Mouse (Mus musculus) frontal cortex, postnatal 10 days (tissue): ENCODE measurements at regions not wholly inside any gene's neighbourhood (a gene's known extent, or its start where the extent isn't known, plus 50 kb on each side); places are given as distances from the start of the nearest gene placed in this dataset.

Source experiments
- DNase-seq, 2 experiments: peaks; one replicate each; pipeline ENCODE4 v3.0.0; 2022; ENCODE audit warnings: low spot score in 2 of 2, mixed read lengths in 1 of 2

GRCm38 (mm10) chr12:39840179-39840578, 197.6 kb downstream of the Arl4a start:
- DNase-seq, result no peak

DNA sequence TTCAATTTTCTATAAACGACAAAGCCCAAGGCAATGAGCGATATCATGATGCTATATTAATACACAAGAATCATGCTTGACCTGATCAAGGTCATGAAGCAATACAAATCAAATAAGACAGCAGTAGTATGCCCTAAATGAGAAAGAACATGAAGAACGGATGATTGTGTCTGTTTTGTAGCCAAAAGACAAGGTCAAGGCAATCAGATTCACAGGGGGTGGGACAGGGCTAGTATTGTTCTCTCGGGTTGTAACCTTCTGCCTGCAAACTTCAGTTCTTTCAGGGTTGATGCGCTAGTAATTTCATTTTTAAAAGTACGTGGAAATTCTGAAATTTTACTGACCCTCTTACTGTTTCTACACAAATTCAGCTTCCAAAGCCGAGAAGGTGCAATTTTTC, 206.7 kb downstream of the Arl4a start:
- DNase-seq, result no peak

DNA sequence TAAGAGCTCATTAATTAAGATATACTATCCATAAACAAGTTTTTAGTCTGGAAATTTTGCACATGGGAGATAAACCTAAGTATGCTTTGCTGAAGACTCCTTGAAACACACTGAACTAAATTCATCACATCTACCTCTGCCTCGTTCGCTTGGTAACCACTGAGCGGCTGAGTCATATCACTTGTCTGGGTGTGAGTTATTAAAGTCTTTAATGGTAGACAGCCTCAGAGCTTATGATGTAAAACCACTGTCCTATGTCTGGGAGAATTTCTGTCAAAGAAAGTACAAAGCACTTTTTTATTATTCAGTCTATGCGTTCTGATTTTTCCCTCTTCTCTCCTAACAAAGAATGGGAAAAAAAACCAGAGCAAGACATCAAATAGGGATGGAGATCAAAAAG, 207.3 kb downstream of the Arl4a start:
- DNase-seq, result no peak

DNA sequence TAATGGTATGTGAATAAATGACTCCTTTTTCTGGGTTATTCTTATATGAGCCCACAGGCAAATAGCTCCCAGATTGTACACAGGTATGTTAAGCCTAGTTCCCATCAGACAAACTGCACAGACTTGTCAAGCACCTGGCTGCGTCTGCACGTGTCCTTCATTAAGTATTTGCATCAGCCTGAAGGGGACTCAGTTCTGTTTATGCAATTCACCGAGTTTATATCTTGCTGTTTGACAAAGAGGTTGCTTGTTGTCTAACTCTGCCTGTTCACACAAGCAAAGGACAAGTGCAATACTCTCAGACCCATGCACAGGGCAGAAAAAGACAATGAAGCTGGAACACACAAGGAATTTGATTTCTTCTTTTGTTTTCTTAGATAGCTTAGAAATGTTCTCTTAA, 215.2 kb downstream of the Arl4a start:
- no peak for DNase-seq

GRCm38 (mm10) chr12:39801536-39801935, 236.3 kb downstream of the Arl4a start:
- no peak for DNase-seq

DNA sequence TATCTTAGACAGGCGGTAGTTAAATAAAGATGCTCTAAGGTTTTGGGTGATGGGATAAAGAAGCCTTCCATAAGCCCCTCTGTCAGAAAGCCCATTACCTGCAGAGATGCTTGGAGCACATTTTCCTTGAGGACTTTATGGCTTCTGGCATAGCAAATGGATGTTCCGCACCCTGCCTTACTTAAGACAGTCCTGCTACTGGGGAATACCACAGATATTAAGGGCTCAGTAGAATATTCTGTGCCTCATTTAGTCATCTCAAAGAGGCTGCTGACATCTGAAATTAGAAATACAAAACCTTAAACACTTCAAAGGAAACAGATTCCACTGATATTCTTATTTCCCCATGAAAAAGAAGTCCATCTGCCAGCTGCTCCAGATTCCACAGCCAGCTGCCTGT, 240.0 kb downstream of the Arl4a start:
- no peak for DNase-seq

GRCm38 (mm10) chr12:39796939-39797338, 240.9 kb downstream of the Arl4a start:
- DNase-seq, result no peak

DNA sequence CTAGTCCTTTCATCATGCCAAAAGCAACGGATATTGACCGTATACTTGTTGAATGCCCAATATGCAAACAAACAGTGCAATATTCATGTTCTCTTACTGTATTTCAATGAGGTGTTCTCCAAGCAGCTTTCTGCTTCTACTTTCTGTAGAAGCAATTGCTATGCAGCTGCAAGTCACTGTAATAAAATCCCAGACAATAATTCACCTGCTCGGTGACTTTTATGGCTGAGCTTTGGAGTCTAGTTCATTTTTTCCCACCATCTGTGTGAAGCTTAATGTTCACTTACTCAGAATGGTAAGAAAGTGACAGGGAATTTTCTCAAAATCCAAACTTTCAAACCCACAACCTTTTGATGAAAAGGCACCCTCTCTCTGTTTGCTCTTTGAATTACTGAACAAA, 252.8 kb downstream of the Arl4a start:
- no peak for DNase-seq

GRCm38 (mm10) chr12:39784532-39784931, 253.3 kb downstream of the Arl4a start:
- no peak for DNase-seq

- no peak for DNase-seq
Measured at GRCm38 (mm10) chr12:39776173-39776572, 261.7 kb downstream of the Arl4a start.

GRCm38 (mm10) chr12:39766988-39767387, 270.8 kb downstream of the Arl4a start:
- no peak for DNase-seq

GRCm38 (mm10) chr12:39763529-39763928, 274.3 kb downstream of the Arl4a start:
- DNase-seq, result no peak

DNA sequence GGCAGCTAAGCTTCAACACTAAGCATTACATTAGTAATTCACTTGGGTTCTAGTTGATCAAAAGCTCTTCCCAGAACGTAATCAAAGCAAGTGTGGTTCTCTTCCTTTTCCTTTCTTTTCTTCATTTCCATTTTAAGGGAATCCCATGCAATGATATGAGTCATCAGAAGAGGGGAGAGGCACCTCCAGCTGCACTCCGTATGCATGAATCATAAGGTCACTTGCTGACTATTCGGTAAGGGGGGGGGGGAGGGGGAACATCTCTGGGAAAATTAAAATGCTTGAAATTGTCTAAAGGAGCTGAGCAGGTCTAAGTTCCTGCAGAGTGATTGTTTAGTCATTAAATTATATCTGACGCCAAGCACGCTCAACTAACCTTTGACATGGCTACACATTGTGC, 275.9 kb downstream of the Arl4a start:
- DNase-seq, result no peak

DNA sequence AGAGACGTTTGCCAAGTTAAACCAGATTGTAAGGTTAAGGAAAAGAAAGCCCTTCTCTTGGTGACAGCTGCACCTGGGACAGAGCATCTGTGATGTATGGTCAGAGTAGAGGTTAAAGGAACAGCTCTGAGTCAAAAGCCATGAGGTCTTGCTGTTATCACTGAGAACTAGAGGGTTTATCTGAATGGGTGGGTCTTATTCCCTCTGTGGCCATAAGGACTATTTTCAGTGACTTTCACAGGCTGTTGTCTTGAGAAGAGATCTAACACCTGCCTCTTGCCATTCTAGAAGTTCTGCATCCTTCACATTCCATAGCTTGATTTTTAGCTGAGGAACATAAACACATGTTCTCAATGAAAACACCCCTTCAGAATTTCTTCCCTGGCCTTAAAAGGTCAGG, 276.5 kb downstream of the Arl4a start:
- DNase-seq, result no peak

GRCm38 (mm10) chr12:39757975-39758374, 279.9 kb downstream of the Arl4a start:
- DNase-seq, result no peak

DNA sequence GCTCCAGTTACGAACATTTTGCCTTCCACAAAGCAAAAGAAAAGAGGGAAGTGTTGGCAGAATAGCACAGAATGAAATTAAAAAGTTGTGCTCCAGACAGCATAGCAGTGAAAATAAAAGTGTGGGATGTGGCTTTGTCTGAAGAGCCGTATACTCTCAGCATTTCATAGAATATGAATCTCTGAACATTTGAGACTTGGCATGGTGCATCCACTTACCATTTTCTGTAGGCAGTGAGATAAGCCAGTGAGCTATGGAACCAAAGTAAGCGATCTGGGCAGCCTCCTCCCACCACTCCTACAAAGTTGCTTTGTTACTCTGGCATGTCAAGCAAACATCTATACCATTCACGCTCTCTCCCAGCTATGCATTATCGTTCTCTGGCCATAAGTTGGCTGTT, 286.0 kb downstream of the Arl4a start:
- no peak for DNase-seq

- DNase-seq, result no peak
Measured at GRCm38 (mm10) chr12:39742156-39743063, 295.4 kb downstream of the Arl4a start.

GRCm38 (mm10) chr12:39741051-39741847, 296.6 kb downstream of the Arl4a start:
- DNase-seq, result no peak

DNA sequence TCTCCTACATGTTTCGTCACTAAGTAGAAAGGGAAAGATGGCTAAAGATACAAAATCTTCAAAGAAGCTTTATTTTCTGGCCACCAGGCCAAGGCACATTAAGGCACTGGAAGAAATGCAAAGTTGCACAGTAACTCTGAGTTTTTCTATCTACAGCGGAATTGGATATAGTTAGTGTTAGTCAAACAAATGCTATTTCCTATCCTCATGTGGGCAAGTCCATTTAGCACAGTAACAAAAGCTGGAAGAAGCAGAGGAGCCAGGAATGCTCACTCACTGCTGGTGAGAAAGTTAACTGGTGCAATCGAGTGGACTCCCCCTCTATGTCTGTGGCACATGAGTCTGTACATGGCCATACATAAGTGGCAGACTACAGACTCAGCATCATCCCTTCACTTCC, 300.9 kb downstream of the Arl4a start:
- no peak for DNase-seq

- no peak for DNase-seq
Measured at GRCm38 (mm10) chr12:39736097-39736920, 301.5 kb downstream of the Arl4a start.

- no peak for DNase-seq
Measured at GRCm38 (mm10) chr12:39734176-39734575, 303.6 kb downstream of the Arl4a start.

GRCm38 (mm10) chr12:39731177-39731576, 306.6 kb downstream of the Arl4a start:
- no peak for DNase-seq
